Mouse (Mus musculus): ENCODE data around the gene Crygn. TPM values are rescaled to one million over a fixed set of nuclear protein-coding genes. Genes with fewer than 3 reads are reported as not detected.

Gene Crygn
- total and polyA plus RNA-seq, 3 experiments, result 0.89 TPM; not detected in 2

DNA sequence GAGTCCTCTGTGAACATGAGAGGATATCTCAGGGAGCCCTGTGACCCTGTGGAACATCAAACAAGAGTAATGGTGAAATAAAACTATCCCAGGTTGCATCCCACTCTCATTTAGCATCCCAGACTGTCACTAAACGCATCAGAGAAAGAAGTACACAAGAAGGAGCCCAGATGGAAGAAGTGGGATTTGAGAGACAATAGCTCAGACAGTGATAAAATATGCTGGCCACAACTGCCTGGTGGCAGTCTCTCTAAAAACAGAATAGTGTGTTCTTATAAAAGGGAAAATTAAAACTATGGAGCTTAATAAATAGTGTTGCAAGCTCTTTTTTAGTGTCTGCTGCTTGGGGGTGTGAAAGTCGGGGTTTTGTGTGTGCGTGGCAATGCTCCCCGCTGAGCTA lies 25.1 kb upstream of the Crygn start:
- TF ChIP-seq SIN3A (IDR thresholded peaks at IDR 0.05; ENCODE audit: low read length), result no peak
- TF ChIP-seq MAZ (IDR thresholded peaks at IDR 0.05; ENCODE audit: low read depth, low read length), result no peak
- TF ChIP-seq NRF1 (IDR thresholded peaks at IDR 0.05; ENCODE audit: insufficient read depth, low read depth, low read length, poor library complexity, severe bottlenecking), result no peak
- TF ChIP-seq TCF12 (IDR thresholded peaks at IDR 0.05; ENCODE audit: low read depth, low read length), result no peak
- no peak for TF ChIP-seq ZC3H11A (IDR thresholded peaks at IDR 0.05; ENCODE audit: low read depth, low read length)
- no peak for TF ChIP-seq CTCF (IDR thresholded peaks at IDR 0.05 in 2 of 3, conservative IDR thresholded peaks at IDR 0.05 in 1 of 3; ENCODE audit: control insufficient read depth in 1 of 3, insufficient read depth in 1 of 3, low read depth in 2 of 3, low read length in 3 of 3, poor library complexity in 1 of 3, severe bottlenecking in 1 of 3)
- no peak for TF ChIP-seq CHD2 (IDR thresholded peaks at IDR 0.05; ENCODE audit: low read length)
- TF ChIP-seq JUND (IDR thresholded peaks at IDR 0.05; ENCODE audit: low read depth, low read length), result no peak
- no peak for TF ChIP-seq USF2 (IDR thresholded peaks at IDR 0.05; ENCODE audit: borderline replicate concordance in 1 of 2, insufficient read depth in 1 of 2, low read depth in 1 of 2, low read length in 2 of 2)
- TF ChIP-seq KAT2A (conservative IDR thresholded peaks at IDR 0.05; ENCODE audit: low read depth, low read length), result no peak
- TF ChIP-seq TAL1 (IDR thresholded peaks at IDR 0.05; ENCODE audit: low read length), result no peak
- no peak for TF ChIP-seq ZKSCAN1 (IDR thresholded peaks at IDR 0.05; ENCODE audit: low read depth, low read length)
- no peak for TF ChIP-seq GABPA (IDR thresholded peaks at IDR 0.05; ENCODE audit: low read depth, low read length)
- no peak for TF ChIP-seq POLR2AphosphoS5 (IDR thresholded peaks at IDR 0.05; ENCODE audit: borderline replicate concordance, low read depth, low read length)
- no peak for TF ChIP-seq TBP (IDR thresholded peaks at IDR 0.05; ENCODE audit: low read depth, low read length)
- no peak for TF ChIP-seq POLR2AphosphoS2 (IDR thresholded peaks at IDR 0.05; ENCODE audit: low read length)
- H3K79me2 ChIP-seq (ENCODE audit: control insufficient read depth, insufficient read depth, low read length, poor library complexity), result no peaks in the 10 kb centered on the region
- no peaks in the 10 kb centered on the region for H3K9me3 ChIP-seq (replicated peaks; ENCODE audit: insufficient read depth, low read length)
- no peaks in the 10 kb centered on the region for H3K36me3 ChIP-seq (ENCODE audit: control insufficient read depth in 1 of 2, insufficient read depth in 2 of 2, low read length in 2 of 2)
- H3K4me3 ChIP-seq (ENCODE audit: control insufficient read depth in 1 of 2, insufficient read depth in 1 of 2, low read depth in 2 of 2, low read length in 2 of 2), result no peak overlapping the region
- no peak overlapping the region for H3K9ac ChIP-seq (ENCODE audit: control insufficient read depth, low read depth, low read length, poor library complexity, severe bottlenecking)
- DNase-seq (ENCODE audit: low read depth, low spot score), result peak; percentile 1
- no peaks in the 10 kb centered on the region; a peak in 3 of 4 replicates for H3K27me3 ChIP-seq (ENCODE audit: control insufficient read depth in 1 of 2, insufficient read depth in 2 of 2, low read length in 2 of 2)
- H3K4me1 ChIP-seq (ENCODE audit: control insufficient read depth in 1 of 2, insufficient read depth in 2 of 2, low read length in 2 of 2), result no peaks in the 10 kb centered on the region; a peak in 1 of 4 replicates
- H3K27ac ChIP-seq (ENCODE audit: control insufficient read depth, low read depth, low read length), result no peak overlapping the region

DNA sequence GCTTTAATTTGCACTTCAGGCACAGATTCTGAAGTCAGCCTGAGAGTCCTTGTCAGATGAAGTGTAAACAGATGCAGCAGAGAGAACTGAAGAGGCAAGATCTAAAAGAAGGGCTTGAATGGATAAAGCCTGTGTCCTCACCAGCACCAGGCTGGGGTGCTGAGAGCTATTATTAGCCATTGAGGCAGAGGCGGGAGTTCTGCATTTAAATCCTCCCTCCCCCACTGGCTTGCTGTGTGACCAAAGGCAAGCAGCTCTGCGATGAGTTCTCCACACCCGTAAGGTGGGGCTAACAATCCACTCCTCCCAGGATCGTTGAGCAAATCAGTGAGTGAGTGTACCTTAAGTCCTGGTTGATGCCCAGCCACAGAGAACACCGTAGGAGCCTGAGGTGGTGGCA lies 23.2 kb upstream of the Crygn start:
- no peaks in the 10 kb centered on the region; a peak in 1 of 4 replicates for H3K27me3 ChIP-seq (ENCODE audit: control insufficient read depth in 1 of 2, insufficient read depth in 2 of 2, low read length in 2 of 2)
- no peaks in the 10 kb centered on the region for H3K9me3 ChIP-seq (replicated peaks; ENCODE audit: insufficient read depth, low read length)
- DNase-seq (ENCODE audit: low read depth, low spot score), result peak; percentile 10
- H3K4me1 ChIP-seq (ENCODE audit: control insufficient read depth in 1 of 2, insufficient read depth in 2 of 2, low read length in 2 of 2), result no peaks in the 10 kb centered on the region; a peak in 1 of 4 replicates
- no peaks in the 10 kb centered on the region for H3K79me2 ChIP-seq (ENCODE audit: control insufficient read depth, insufficient read depth, low read length, poor library complexity)
- H3K36me3 ChIP-seq (ENCODE audit: control insufficient read depth in 1 of 2, insufficient read depth in 2 of 2, low read length in 2 of 2), result no peaks in the 10 kb centered on the region
- no peak overlapping the region for H3K27ac ChIP-seq (ENCODE audit: control insufficient read depth, low read depth, low read length)
- no peak for TF ChIP-seq USF2 (IDR thresholded peaks at IDR 0.05; ENCODE audit: borderline replicate concordance in 1 of 2, insufficient read depth in 1 of 2, low read depth in 1 of 2, low read length in 2 of 2)
- TF ChIP-seq MEF2A (IDR thresholded peaks at IDR 0.05; ENCODE audit: extremely low read depth, insufficient replicate concordance, low read depth, low read length, poor library complexity, severe bottlenecking), result no peak
- TF ChIP-seq GATA1 (IDR thresholded peaks at IDR 0.05; ENCODE audit: low read depth, low read length), result no peak
- TF ChIP-seq MXI1 (IDR thresholded peaks at IDR 0.05; ENCODE audit: low read depth, low read length), result no peak
- no peak for TF ChIP-seq ELF1 (IDR thresholded peaks at IDR 0.05; ENCODE audit: low read depth, low read length)
- no peak for TF ChIP-seq POLR2AphosphoS5 (IDR thresholded peaks at IDR 0.05; ENCODE audit: borderline replicate concordance, low read depth, low read length)
- no peak for TF ChIP-seq NELFE (IDR thresholded peaks at IDR 0.05; ENCODE audit: low read depth, low read length)
- no peak for TF ChIP-seq TCF12 (IDR thresholded peaks at IDR 0.05; ENCODE audit: low read depth, low read length)
- no peak for TF ChIP-seq CHD1 (IDR thresholded peaks at IDR 0.05; ENCODE audit: low read depth, low read length)
- no peak for TF ChIP-seq MYB (IDR thresholded peaks at IDR 0.05; ENCODE audit: low read depth, low read length)
- no peak for TF ChIP-seq JUND (IDR thresholded peaks at IDR 0.05; ENCODE audit: low read depth, low read length)
- no peak for TF ChIP-seq HCFC1 (IDR thresholded peaks at IDR 0.05; ENCODE audit: low read depth, low read length)
- TF ChIP-seq ETS1 (IDR thresholded peaks at IDR 0.05; ENCODE audit: low read depth, low read length), result no peak
- no peak for TF ChIP-seq RAD21 (IDR thresholded peaks at IDR 0.05; ENCODE audit: low read depth, low read length)
- no peak for TF ChIP-seq RCOR1 (IDR thresholded peaks at IDR 0.05; ENCODE audit: low read depth, low read length)
- no peak overlapping the region for H3K9ac ChIP-seq (ENCODE audit: control insufficient read depth, low read depth, low read length, poor library complexity, severe bottlenecking)
- H3K4me3 ChIP-seq (ENCODE audit: control insufficient read depth in 1 of 2, insufficient read depth in 1 of 2, low read depth in 2 of 2, low read length in 2 of 2), result no peak overlapping the region
